Mouse (Mus musculus) brain, embryonic 14.5 days (tissue): ENCODE measurements around the gene Ppcdc. TPM values are rescaled to one million over a fixed set of nuclear protein-coding genes. Genes with fewer than 3 reads are reported as not detected.

ENCODE experiments used
- DNase-seq: peaks from one replicate; pipeline ENCODE4 v3.0.0-alpha.2; 2011; ENCODE audit warnings: low read depth
- CTCF ChIP-seq: fragments of 200-500 bp; IDR thresholded peaks from 2 replicates; pipeline ENCODE4 v1.5.1; 2012; ENCODE audit warnings: inconsistent platforms, mild to moderate bottlenecking, moderate library complexity, borderline replicate concordance; ENCODE audit not compliant: insufficient read depth, insufficient read length; ENCODE audit errors: extremely low read depth
- POLR2A ChIP-seq: fragments of 200-500 bp; IDR thresholded peaks from 2 replicates; pipeline ENCODE4 v1.6.1; 2012; ENCODE audit warnings: mild to moderate bottlenecking, inconsistent platforms, borderline replicate concordance; ENCODE audit not compliant: poor library complexity, insufficient read depth, insufficient read length, severe bottlenecking; ENCODE audit errors: extremely low read depth
- polyA plus RNA-seq: library from polyadenylated mRNA; depleted of rRNA; stranded (reverse); fragments of >200 nt; gene quantifications from 2 replicates; pipeline ENCODE4 v1.2.3, GENCODE M21; 2012

Ppcdc gene
- polyA plus RNA-seq, 1 experiment = 17.9 TPM

GRCm38 (mm10) chr9:57406395-57406794 lies 33.5 kb downstream of the Ppcdc start:
- TF ChIP-seq CTCF (no peak), POLR2A (no peak)
- no peak for DNase-seq

GRCm38 (mm10) chr9:57404036-57404435 lies 35.9 kb downstream of the Ppcdc start:
- TF ChIP-seq CTCF = no peak
- TF ChIP-seq POLR2A = no peak

GRCm38 (mm10) chr9:57402318-57403251 lies 37.3 kb downstream of the Ppcdc start:
- TF ChIP-seq POLR2A = no peak
- TF ChIP-seq CTCF = no peak
- DNase-seq = no peak

More at GRCm38 (mm10) chr9:57404036-57404435, 35.9 kb downstream of the Ppcdc start:
- DNase-seq = no peak

GRCm38 (mm10) chr9:57398773-57399172 lies 41.2 kb downstream of the Ppcdc start:
- DNase-seq = no peak
- no peak for TF ChIP-seq CTCF

- no peak for DNase-seq
- no peak for TF ChIP-seq CTCF
- TF ChIP-seq POLR2A = no peak
Observed at GRCm38 (mm10) chr9:57392892-57393291, 47.0 kb downstream of the Ppcdc start.

GRCm38 (mm10) chr9:57390869-57391268 lies 49.1 kb downstream of the Ppcdc start:
- DNase-seq = no peak
- TF ChIP-seq POLR2A (no peak), CTCF (no peak)

GRCm38 (mm10) chr9:57389131-57389530 lies 50.8 kb downstream of the Ppcdc start:
- peak; percentile 31 for DNase-seq
- TF ChIP-seq POLR2A (no peak), CTCF (no peak)

GRCm38 (mm10) chr9:57386926-57387325 lies 53.0 kb downstream of the Ppcdc start:
- no peak for DNase-seq
- no peak for TF ChIP-seq CTCF

- no peak for DNase-seq
- TF ChIP-seq CTCF (no peak), POLR2A (no peak)
Observed at GRCm38 (mm10) chr9:57384621-57385020, 55.3 kb downstream of the Ppcdc start.

- no peak for DNase-seq
- no peak for TF ChIP-seq POLR2A
- TF ChIP-seq CTCF = no peak
Observed at GRCm38 (mm10) chr9:57360999-57361398, 78.9 kb downstream of the Ppcdc start.

GRCm38 (mm10) chr9:57354377-57355183 lies 85.3 kb downstream of the Ppcdc start:
- DNase-seq = no peak
- TF ChIP-seq POLR2A = no peak
- TF ChIP-seq CTCF = no peak

- no peak for DNase-seq
Observed at GRCm38 (mm10) chr9:57351277-57351676, 88.6 kb downstream of the Ppcdc start.

GRCm38 (mm10) chr9:57345902-57346301 lies 94.0 kb downstream of the Ppcdc start:
- TF ChIP-seq POLR2A (no peak), CTCF (no peak)
- DNase-seq = no peak

More at GRCm38 (mm10) chr9:57351277-57351676, 88.6 kb downstream of the Ppcdc start:
- TF ChIP-seq POLR2A (no peak), CTCF (no peak)
